Mouse (Mus musculus) left cerebral cortex, postnatal 4 days (tissue): ENCODE data around the gene Filip1. TPM values are rescaled to one million over a fixed set of nuclear protein-coding genes. Genes with fewer than 3 reads are reported as not detected.

Experiments used
- DNase-seq: peaks from one replicate; pipeline ENCODE4 v3.0.0-alpha.2; 2022
- intact Hi-C: fragments of 180-260 bp; cut with DNase I; formaldehyde crosslinking; loops from one replicate; pipeline ENCODE4 v1.15.1; 2025
- total RNA-seq, 2 experiments: library from RNA; stranded (reverse); gene quantifications; 2 replicates each; pipeline ENCODE4 v1.2.3; 2021

Gene Filip1
- total RNA-seq, 2 experiments from 2014 or later = 14.6 to 18.2 TPM

DNA sequence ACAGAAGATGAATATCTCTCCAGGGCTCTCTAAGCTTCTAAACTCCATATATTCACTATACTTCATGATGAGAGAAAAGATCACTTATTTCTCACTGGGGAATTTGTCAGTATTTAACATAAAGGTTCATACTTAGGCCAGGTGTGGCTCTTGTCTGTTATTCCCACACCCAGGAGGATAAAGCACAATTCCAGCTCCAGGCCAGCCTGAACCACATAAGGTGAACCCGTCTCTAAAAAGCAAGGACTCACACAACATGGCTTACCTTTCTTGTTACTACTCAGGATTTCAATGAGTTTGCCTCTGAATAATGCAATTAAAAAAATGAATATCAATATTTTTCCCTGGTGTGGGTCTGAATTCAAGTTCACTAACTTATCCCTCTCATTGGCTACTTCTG is 23.6 kb downstream of the Filip1 start:
- DNase-seq = no peak
- intact Hi-C loops = no loop called here

DNA sequence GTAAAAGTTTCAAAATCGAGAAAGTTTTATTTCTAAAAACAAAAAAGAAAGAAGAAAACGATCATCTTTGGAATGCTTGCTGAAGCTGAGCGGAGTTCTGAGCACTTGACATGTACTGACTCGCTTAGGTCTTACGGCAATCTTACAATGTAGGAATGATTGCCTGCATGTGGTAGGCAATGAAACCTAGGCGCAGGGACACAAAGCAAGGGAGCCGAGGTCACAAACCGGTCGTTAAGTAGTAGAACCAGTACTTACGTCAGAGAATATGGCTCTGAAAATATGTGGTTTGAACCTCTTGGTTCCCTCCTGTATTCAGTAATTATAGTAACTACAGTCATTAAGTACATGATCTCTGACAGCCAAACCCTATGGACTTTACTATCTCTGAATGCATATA is 29.4 kb downstream of the Filip1 start:
- DNase-seq = no peak
- intact Hi-C loops = no loop called here

DNA sequence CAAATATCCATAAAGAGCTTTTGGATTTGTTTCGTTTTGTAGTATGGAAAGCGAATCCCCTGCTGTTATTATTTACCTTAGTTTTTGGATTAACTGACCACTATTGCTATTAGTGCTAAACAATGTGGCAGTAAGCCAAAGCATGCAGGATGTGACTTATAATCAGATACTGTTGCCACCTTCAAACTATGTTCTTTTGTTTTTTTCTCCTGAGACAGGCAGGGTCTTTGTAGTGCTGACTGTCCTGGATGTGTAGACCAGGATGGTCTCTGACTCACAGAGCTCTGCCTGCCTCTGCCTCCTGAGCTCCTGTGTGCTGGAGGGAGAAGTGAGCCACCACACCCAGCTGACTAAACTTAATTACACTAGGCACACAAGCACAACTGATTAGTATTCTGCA is 33.4 kb downstream of the Filip1 start:
- no peak for DNase-seq
- intact Hi-C loops = no loop called here

DNA sequence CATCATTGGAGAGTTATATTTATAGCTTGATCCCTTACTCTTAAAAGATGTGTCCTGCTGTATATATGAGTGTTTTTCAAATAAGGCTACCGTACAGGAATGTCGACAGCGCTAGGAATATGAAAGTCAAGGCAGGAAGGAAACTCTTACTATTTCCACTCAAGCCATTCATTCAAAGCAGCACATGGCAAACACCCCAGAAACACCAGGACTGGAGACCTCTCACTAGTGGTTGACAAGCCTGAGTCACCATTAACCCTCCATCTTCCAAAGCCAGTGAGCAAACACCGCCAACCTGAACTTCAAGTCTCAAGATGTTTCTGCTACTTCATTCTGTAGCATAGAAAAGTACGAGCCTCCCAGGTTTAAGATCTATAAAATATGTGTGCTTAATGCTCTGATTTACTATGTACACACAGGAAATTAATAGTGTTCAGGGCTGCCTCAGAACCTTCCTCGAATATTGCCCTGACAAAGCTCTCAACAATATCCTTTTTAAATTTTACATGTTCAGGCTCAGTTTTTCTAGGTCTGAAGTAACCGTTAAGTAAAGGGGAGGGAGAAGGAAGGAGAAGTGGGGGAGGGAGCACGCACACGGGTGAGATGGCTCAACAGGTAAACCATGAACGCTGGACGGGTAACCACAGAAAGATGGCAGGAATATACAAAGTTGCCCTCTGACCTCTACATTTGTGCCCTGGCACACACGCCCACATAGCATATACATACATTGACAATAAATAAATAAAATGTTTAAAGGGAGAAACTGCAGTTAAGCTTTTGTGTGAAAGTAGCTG is 34.2 kb downstream of the Filip1 start:
- DNase-seq = no peak
- intact Hi-C loops = no loop called here

DNA sequence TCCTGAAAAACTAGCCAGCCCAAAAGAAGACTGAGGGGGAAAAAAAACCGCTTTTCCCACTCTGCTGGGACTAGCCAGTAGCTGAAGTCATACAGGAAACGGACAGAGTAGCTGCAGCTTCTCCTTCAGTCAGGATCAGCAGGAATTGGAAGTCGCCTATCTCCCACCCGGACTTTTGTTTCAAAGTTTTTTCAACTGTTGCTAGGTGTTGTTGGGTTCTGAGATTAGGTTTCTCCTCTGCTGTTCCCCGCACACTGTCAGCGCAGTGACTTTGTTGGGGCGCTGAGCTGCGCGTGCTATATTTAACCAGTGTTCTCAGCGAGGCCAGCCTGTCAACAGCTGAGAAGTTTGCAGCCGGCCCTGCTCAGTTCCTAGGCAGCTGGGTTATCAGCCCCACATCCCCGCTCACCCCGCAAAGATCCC is 35.1 kb downstream of the Filip1 start:
- intact Hi-C loops = no loop called here
- DNase-seq = no peak

DNA sequence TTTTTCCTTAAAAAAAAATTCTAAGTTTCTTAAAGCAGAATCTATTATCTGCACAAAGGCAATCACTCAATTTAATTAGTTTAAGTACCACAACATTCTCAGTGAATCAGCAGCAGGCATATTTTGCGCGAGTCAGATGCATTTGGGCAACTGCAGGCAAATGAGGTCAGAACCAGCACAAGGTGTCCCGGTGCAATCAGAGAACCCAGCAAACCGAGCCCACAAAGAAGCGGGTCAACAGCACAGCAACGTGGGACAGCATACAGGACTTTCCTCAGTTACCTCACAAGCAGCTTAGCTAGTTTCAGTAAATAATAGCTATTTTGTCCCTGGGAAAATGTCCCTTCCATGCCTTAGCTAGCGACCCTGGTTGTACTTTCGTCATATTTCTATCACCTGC is 35.9 kb downstream of the Filip1 start:
- no peak for DNase-seq
- intact Hi-C loops = no loop called here

DNA sequence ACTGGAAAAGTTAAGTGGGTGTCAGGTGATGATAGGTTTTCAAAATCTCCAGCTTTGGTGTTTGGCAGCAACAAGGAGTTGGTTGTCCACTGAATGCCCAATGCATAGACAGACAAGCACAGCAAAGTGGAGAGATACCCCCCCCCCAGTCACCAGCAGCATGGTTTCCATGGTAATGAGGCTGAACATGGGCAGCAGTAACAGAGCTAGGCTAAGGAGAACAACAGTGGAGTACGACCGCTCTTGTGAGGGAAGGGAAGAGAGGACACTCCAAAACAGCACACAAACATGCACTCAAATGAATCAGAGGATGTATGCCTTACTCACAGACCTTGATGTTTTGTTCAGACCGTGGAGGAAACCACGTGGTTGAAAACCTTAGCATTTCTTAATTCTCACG is 37.5 kb downstream of the Filip1 start:
- DNase-seq = no peak
- intact Hi-C loops = no loop called here

DNA sequence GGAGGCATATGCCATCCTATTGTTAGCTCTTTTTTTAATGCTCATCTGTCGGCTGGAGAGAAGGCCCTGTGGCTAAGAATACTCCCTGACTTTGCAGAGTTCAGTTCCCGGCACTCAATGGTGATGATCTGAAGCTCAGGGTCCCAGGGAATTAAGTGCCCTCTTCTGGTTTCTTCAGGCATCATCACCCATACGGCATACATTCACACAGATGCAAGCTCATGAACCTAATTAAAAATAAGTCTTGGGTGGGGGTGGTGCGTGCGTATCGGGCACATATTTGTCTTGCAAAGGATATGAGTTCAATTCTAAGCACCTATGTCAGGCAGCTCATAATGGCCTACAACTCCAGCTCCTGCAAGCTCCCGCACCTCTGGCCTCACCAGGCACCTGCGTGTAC is 39.1 kb downstream of the Filip1 start:
- intact Hi-C loops = no loop called here
- no peak for DNase-seq

DNA sequence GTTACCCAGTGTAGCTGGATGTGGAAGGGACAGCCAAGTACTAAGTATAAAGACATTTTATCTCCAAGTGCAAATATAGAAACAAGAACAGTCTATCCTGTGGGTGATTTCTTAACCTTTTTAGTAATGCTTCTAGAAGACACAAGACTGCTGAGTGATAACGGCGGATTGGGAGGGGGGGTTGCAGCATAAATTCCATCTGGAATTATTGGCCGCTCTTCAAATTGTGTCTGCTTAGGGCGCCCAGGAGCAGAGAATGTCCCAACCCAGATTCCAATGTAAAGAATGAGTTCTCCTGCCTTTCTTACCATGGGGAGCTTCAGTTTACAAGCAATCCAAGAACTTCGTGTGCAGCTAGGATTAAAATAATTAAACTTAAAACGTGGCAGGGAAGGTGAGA is 39.9 kb downstream of the Filip1 start:
- intact Hi-C loops = no loop called here
- DNase-seq = no peak

DNA sequence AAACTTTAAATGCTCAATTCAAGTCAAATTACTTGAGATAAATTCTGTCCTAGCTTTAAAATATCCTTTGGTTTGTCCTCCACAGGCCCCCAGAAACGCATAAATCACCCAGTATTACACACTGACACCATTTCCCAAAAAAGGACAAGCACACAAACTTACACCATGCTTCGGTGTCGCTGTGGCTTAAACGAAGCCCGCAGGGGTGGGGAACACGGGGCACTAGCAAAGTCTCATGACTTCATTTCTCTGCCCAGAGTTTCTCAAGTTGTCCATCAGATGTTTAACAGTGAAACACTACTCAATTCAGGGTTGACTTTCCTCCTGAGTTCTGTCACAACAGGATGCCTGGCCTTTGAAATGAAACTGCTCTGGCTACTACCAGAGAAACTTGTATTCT is 41.0 kb downstream of the Filip1 start:
- intact Hi-C loops = no loop called here
- no peak for DNase-seq

DNA sequence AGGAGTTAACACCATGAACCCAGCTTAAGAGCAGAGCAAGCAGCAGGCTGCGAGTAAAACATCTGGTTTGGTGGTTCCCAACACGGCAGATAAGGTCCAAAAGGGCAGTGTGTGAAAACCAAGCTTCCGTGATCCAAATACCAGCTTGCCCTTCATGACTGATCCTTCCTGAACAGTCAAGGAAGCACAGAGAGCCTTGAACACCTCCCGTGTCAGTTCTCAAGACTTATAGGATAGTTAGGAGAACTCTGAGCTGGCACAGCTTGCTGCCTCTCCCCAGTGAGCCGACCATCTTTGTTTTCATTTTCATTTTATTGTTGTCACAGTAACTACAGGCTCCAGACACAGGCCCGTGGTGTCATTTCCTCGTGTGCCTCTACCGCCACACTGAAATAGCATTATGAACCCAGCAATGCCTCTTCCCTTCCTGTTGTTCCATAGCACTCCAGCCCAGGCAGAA is 42.0 kb downstream of the Filip1 start:
- DNase-seq = no peak
- intact Hi-C loops = no loop called here

DNA sequence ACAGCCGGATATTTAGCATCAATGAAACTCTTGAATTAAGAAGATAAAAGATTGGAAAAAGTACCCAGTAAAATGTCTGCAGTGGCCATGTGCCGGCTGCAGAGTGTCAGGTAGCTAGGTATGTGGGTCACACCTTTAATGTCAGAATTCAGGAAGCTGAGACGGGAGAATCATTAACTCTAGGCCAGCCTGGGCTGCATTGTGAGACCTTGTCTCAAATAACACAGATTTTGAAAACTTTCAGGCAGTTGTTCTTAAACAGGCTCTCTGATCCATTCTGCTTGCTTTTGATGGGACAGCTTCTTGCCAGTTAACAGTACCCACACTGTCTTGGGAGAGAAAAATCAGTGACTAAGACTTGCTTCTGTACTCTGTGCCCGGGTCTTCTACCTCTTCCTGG is 43.1 kb downstream of the Filip1 start:
- no peak for DNase-seq
- intact Hi-C loops = no loop called here

DNA sequence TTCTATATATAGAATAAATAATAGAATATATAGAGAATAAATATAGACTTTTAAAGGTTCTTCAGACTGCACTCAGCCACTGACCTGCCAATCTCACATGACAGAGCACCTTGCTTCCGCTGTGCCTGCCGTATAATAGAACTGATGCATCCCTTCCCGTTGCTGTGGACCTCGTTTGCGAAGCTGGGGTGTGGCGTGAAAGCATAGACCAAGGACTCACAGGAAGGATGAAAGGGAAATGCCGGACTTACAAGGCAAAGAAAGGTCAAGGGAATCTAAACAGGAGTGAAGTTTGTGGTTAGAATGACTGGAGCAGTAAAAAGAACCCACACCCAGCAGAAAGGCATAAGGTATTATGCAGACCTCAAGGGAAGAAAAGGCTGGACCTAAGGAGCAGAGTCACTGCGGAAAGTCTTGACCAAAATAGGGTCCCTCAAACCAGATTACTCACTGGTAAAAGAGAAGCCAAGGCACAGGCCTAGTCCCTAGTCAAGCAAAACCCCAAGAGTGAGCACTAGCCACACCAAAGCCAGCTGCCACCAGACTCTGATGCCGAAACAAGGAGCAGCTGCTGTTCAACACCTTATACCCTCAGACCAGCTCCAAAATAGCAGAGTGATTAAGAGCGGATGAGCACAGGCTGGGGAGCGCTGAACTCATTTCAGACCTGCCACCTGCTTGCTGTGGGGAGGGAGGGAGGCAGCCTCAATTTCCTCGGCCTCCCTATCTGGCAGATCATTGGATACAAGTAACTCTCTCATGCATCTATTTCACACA is 45.8 kb downstream of the Filip1 start:
- DNase-seq = no peak
- intact Hi-C loops = no loop called here

DNA sequence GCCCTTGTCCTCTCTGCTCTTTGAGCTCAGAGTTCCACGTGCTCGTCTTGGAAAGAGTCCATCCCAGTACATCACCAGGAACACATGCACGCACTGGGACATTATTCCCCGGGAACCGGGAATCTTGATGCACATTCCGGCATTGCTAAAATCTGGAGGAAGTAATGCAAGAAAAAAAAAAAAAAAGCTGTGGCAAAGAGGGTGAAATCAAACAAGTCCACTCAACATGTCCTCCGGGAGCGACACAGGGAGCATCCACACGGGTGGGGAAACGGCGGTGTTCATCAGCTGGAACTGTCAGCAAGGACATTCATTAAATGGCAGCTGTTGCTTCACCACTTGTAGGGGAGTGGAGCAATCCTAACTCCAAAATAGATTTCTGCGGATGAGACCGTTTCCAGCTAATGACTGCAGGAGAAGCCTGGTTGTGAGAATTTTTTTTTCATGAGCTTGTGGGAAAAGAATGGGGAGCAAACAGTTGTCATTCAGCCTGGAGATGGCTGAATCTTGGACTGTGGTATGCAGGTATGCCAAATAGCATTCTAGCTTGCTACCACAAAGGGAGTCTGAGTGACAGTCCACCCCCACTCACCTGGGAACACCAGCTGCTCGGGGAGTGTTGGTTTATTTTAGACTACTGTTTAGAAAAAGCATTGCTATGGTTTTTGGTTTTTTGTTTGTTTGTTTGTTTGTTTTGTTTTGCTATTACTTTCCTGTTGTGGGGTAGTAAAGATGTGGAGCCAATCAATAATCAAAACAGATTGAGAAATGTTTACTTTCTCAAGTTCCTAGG is 46.9 kb downstream of the Filip1 start:
- intact Hi-C loops = no loop called here
- no peak for DNase-seq

DNA sequence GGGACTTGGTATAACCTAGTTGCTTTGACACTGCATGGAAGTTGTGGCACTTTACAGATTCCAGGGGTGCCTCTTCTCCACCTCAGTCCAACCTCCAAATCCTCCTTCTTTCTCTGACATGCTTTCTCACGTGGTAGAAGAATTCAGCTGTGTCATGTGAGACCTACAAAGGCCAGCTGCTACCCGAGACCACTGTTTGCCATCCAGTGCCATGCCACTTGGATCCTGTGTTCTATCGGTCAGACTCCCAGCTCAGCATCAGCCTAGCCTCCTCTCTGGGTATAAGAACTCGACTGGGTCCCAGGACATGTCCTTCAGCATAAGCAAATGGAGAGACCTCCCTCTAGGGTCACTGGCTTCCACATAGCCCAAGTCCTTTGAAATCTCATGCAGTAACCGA is 47.6 kb downstream of the Filip1 start:
- DNase-seq = no peak
- intact Hi-C loops = no loop called here

DNA sequence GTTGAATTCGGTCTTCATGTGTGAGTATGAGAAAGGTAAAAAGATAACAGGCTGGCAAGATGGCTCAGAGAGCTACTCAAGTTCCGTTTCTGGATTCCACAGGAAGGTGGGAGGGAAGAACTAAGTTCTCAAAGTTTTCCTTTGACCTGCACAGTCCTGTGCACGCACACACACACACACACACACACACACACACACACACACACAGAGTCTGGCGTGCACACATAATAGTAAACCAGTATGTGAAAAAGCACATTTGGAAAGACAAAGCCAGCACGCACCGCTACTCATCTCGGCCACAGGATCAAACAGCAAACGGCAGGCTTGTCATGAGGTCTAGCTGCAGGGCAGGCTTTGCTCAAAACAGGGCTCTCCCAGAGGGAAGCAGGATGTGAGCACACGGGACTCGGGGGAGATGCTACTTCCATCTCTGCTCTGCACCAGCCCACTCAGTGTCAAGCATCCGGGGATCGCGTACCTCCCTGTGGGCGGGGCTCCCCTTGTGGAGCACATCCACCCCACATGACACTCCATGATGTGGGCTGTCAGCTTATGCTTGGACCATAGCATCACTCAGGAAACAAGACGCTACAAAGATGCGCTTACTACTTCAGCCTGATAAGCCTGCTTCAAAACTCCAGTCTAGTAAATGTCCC is 50.9 kb downstream of the Filip1 start:
- DNase-seq = peak; percentile 23
- intact Hi-C loops = no loop called here

DNA sequence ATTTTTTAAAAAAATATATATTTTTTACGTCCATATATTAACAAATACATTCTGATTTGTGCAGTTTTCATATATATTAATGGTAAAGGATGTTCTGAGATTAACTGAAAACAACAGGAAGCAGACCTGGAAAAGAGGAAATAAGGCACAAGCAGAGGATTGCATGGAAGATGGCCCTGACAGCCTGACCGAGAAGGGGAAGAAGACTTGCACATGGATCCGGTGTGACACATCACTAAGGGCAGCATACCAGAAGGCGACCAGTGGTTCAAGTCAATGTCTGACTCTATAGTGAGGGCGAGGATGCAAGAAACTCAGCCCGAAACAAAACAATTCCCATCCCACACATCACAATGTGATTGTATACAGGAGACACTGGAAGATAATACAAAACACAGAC is 52.2 kb downstream of the Filip1 start:
- no peak for DNase-seq
- intact Hi-C loops = no loop called here

DNA sequence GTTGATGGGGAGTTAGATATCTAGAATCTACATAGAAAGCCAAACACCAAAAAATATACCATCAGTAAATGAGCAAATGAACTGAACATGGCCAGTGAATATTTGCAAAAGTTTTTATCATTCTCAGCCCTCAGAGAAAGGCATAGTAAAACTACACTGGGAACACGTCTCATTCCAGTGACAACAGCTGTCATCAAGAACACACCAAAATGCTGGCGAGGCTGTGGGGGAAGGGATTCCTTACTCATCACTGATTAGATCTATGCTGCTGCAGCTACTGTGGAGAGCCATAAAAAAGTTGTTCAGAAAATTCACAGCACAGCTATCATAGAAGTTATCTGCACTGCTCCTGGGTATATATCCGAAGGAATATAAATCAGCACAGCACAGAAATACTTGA is 54.3 kb downstream of the Filip1 start:
- DNase-seq = no peak
- intact Hi-C loops = no loop called here

DNA sequence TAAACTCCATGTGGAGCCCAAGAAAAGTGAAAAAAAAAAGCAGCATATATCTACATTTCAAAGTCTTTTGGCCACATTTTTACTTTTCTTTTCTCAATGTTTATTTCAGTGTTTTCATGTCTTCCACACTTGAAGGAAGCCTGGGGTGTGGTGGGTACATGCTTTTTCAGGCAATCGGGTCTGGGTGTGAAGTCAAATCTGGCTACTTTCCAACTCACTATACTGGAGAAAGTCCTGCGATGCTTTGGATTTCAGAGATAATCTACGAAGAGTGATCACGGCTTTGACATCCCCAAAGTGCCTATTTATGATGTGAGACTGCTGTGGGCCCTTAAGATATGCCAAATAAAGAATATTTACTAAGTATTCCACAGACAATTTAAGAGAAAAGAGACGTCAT is 57.7 kb downstream of the Filip1 start:
- intact Hi-C loops = no loop called here

DNA sequence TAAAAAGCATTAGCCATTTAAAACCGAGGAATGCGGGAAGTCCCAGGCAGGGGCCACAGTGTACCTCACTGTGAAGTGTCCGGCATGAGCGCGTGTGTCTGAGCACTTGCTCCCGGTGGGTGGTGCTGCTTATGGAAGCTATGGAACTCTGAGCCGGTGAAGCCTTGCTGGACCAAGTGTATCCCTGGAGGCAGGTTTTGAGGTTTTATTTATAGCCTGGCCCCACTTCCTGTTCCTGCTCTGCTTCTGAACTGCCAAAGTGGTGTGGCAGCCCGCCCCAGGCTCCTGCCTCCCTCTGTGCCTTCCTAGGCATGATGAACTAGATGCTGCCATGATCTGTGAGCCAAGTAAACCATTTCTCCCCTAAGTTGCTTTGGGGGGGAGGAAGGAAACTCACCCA is 60.7 kb downstream of the Filip1 start:
- no peak for DNase-seq
- intact Hi-C loops = no loop called here

More for the DNA sequence above, 57.7 kb downstream of the Filip1 start:
- DNase-seq = no peak

DNA sequence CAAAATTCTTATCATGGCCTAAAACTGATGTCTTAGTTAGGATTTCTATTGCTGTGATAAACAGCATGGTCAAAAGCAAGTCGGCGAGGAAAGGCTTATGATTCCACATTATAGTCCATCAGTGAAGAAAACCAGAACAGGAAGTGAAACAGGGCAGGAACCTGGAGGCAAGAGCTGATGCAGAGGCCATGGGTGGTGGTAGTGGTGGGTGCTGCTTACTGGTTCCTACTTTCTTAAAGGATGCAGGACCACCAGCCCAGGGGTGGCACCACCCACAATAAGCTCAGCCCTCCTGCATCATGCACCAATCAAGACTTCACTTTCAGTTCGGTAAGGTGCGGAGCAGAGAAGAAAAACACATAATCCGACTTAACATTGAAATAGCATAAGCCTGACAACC is 61.3 kb downstream of the Filip1 start:
- no peak for DNase-seq
- intact Hi-C loops = no loop called here
